9 mouse cellular contexts compared by ENCODE assay signal in genomic region chr8:89025281-89026138, GRCm38 (mm10). TPM values are rescaled to one million over a fixed set of nuclear protein-coding genes. Genes with fewer than 3 reads are reported as not detected.
DNase-seq lines count a peak whose midpoint lies in the region; ATAC-seq and TF ChIP-seq lines count a peak whose summit lies in the region.
"Had no signal": no experiment of that assay in that cellular context is flagged by ENCODE, and none has a peak within 500 bp of the region (broad histone marks: within the 10 kb centered on the region; RNA-seq: fewer than 3 reads in every experiment).

No protein-coding gene starts in this region.

- ATAC-seq in heart, postnatal 0 days (ENCODE audit: insufficient read depth, low read depth) = 0 out of 2 replicates have a peak, but pooled peaks have one; percentile 13
- ATAC-seq in liver, embryonic 15.5 days (ENCODE audit: insufficient read depth) = no peak
- ATAC-seq in inflammation-experienced regulatory T-cells, adult 6 months = no peak

- peaks cover 47% of the 10 kb centered on the region for H3K36me3 ChIP-seq in E14TG2a.4 (ENCODE audit: insufficient read depth, low read length)
- no peaks in the 10 kb centered on the region for H3K36me3 ChIP-seq in heart, postnatal 0 days (replicated peaks; ENCODE audit: control insufficient read depth, insufficient read depth, low read length)
- H3K36me3 ChIP-seq in liver, embryonic 15.5 days (replicated peaks) = no peaks in the 10 kb centered on the region

- peaks cover 93% of the 10 kb centered on the region for H3K4me1 ChIP-seq in E14TG2a.4 (replicated peaks; ENCODE audit: low read depth, low read length)
- no peaks in the 10 kb centered on the region for H3K4me1 ChIP-seq in heart, postnatal 0 days (ENCODE audit: control insufficient read depth, insufficient read depth)
- peaks cover 12% of the 10 kb centered on the region; the same call in 1 of the 2 replicates for H3K4me1 ChIP-seq in liver, embryonic 15.5 days (replicated peaks)

- no peak for TF ChIP-seq CTCF in E14TG2a.4 (conservative IDR thresholded peaks at IDR 0.05; ENCODE audit: low read length)
- TF ChIP-seq CTCF in heart, postnatal 0 days (IDR thresholded peaks at IDR 0.05; ENCODE audit: low read depth) = 0 out of 2 replicates have a peak, but pooled peaks have one; percentile 1

- H3K4me3 ChIP-seq in E14TG2a.4 (replicated peaks; ENCODE audit: low read length) = peak overlapping the region; percentile 75
- H3K4me3 ChIP-seq in heart, postnatal 0 days (ENCODE audit: low read depth, low read length) = peak overlapping the region; percentile 35
- peak overlapping the region; percentile 38 for H3K4me3 ChIP-seq in liver, embryonic 15.5 days (replicated peaks)

- H3K27me3 ChIP-seq in E14TG2a.4 (ENCODE audit: insufficient read depth, low read length) = no peaks in the 10 kb centered on the region
- H3K27me3 ChIP-seq in heart, postnatal 0 days (ENCODE audit: control insufficient read depth, insufficient read depth, low read length) = peaks cover 67% of the 10 kb centered on the region
- peaks cover 18% of the 10 kb centered on the region for H3K27me3 ChIP-seq in liver, embryonic 15.5 days

- TF ChIP-seq EP300 in heart, postnatal 0 days (IDR thresholded peaks at IDR 0.05; ENCODE audit: low read depth) = no peak

- H3K27ac ChIP-seq in heart, postnatal 0 days (ENCODE audit: low read depth) = no peak overlapping the region
- no peak overlapping the region for H3K27ac ChIP-seq in liver, embryonic 15.5 days (replicated peaks)

- H3K9ac ChIP-seq in heart, postnatal 0 days (replicated peaks; ENCODE audit: low read depth, low read length) = no peak overlapping the region
- H3K9ac ChIP-seq in liver, embryonic 15.5 days = peak overlapping the region; percentile 15; the same call in 1 of the 2 replicates

- H3K4me2 ChIP-seq in heart, postnatal 0 days (ENCODE audit: low read depth, low read length) = peak overlapping the region; percentile 51
- H3K4me2 ChIP-seq in liver, embryonic 15.5 days = peak overlapping the region; percentile 50

- no peaks in the 10 kb centered on the region for H3K9me3 ChIP-seq in E14TG2a.4 (ENCODE audit: low read length)
- H3K9me3 ChIP-seq in heart, postnatal 0 days (replicated peaks; ENCODE audit: control insufficient read depth, low read length) = no peaks in the 10 kb centered on the region
- H3K9me3 ChIP-seq in liver, embryonic 15.5 days (replicated peaks) = no peaks in the 10 kb centered on the region

- 8% methylated on average over 55 of the region's 55 CpGs for whole genome bisulfite sequencing in heart, postnatal 0 days
- WGBS in liver, embryonic 15.5 days (ENCODE audit: insufficient replicate concordance) = 7% methylated on average over 55 of the region's 55 CpGs

- peak; percentile 21 to 38 for DNase-seq in cerebellum, postnatal 14 days
- no peak for DNase-seq in cerebellum, postnatal 36 days
- no peak for DNase-seq in heart, postnatal 0 days (ENCODE audit: low spot score)
- DNase-seq in c-Kit-positive CD71-positive TER-119-positive erythroid progenitor cells, embryonic 14.5 days (ENCODE audit: low spot score) = no peak
- DNase-seq in cerebellum, adult 9-10 months = no peak

RNA-seq across cellular contexts. Expression of gene Sall1, which starts 18.5 kb away (rescaled TPM):
- total RNA-seq in heart, postnatal 0 days (2014; rRNA removed; ENCODE audit: low replicate concordance) = 2.3 and 3.9 TPM in 2 replicates
- 1.6 and 2.0 TPM in 2 replicates for polyA plus RNA-seq in heart, postnatal 0 days (2015; fragmentation: Nextera tagmentation; extraction: Ambion mirVana)
- 0.99 and 1.0 TPM in 2 replicates for polyA plus RNA-seq in liver, embryonic 15.5 days (2015; fragmentation: Nextera tagmentation; extraction: Ambion mirVana)
- polyA plus RNA-seq in inflammation-experienced regulatory T-cells, adult 6 months (2017; shearing (Covaris generic)) = not detected
- total RNA-seq: common myeloid progenitor, adult 5-6 weeks had no signal

Comparison
In these comparisons a context has a peak if more than half of its experiments do, and no peak if none do; other contexts are left out.
1. DNase-seq: peak in cerebellum, postnatal 14 days (2 of 2); none in cerebellum, postnatal 36 days (0 of 2), heart, postnatal 0 days (single experiment), c-Kit-positive CD71-positive TER-119-positive erythroid progenitor cells, embryonic 14.5 days (single experiment) and cerebellum, adult 9-10 months (single experiment).
2. Peak in every context shown above with its lines, with median percentiles within 50 percentile points of each other: H3K4me3 ChIP-seq.